Mouse (Mus musculus) neural tube, embryonic 11.5 days (tissue): ENCODE data around the gene Padi1. TPM values are rescaled to one million over a fixed set of nuclear protein-coding genes. Genes with fewer than 3 reads are reported as not detected.

Source experiments
- polyA plus RNA-seq: library from polyadenylated mRNA; unstranded; fragments of >200 nt; fragmentation: Nextera tagmentation; extraction: Ambion mirVana; gene quantifications from 2 replicates; pipeline ENCODE4 v1.2.1, GENCODE M21; 2014

Padi1 gene
- polyA plus RNA-seq, 1 experiment from 2014 or later = not detected

Other genes starting within 250 kb of the Padi1 start
- 20.1 and 25.3 TPM in 2 replicates for gene Arhgef10l, start 179.8 kb downstream of the Padi1 start, polyA plus RNA-seq
- gene Rcc2, start 145.2 kb downstream of the Padi1 start, polyA plus RNA-seq = 76.3 and 79.9 TPM in 2 replicates
- gene Padi6, start 103.1 kb downstream of the Padi1 start, polyA plus RNA-seq = not detected in 2 replicates
- 0.09 and 0.50 TPM in 2 replicates for gene Padi4, start 71.5 kb downstream of the Padi1 start, polyA plus RNA-seq
- not detected in 2 replicates for gene Padi3, start 35.1 kb downstream of the Padi1 start, polyA plus RNA-seq
- 1.1 and 1.7 TPM in 2 replicates for gene Padi2, start 60.6 kb upstream of the Padi1 start, polyA plus RNA-seq
- gene Sdhb, start 115.4 kb upstream of the Padi1 start, polyA plus RNA-seq = 408 and 418 TPM in 2 replicates
- 58.7 and 59.7 TPM in 2 replicates for gene Atp13a2, start 141.1 kb upstream of the Padi1 start, polyA plus RNA-seq
- 279 and 295 TPM in 2 replicates for gene Mfap2, start 164.6 kb upstream of the Padi1 start, polyA plus RNA-seq
- gene Crocc, start 214.8 kb upstream of the Padi1 start, polyA plus RNA-seq = 7.9 and 10.3 TPM in 2 replicates
- 47.7 and 53.0 TPM in 2 replicates for gene Necap2, start 232.6 kb upstream of the Padi1 start, polyA plus RNA-seq
- gene Spata21, start 242.6 kb upstream of the Padi1 start, polyA plus RNA-seq = not detected in 2 replicates